Mouse (Mus musculus): Measurements from ENCODE around the gene Aph1b.

DNA sequence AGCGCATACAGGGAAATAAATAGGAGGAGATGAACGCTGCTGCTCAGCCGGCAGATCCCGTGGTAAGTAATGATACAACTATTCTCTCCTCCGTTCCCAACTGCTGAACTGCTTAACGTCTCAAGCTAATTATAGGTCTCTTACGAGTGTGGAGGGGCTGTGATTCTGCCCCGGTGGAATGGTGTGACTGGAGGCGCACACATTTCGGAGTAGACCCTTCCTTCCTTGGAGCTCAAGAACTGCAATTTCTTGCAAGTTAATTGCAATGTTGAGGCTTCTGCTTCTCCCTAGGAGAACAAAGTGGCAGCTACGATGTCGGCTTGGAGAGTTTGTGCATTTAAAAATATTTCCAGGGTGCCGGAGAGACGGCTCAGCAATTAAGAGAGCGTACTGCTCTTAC lies 46.9 kb downstream of the Aph1b start:
- TF ChIP-seq GATA1 (IDR thresholded peaks at IDR 0.05; ENCODE audit: borderline replicate concordance, low read length) (no peak), FLI1 (IDR thresholded peaks at IDR 0.05; ENCODE audit: low read length) (no peak)

All from megakaryocyte, embryonic 14.5 days (primary cell).